Mouse (Mus musculus): Measurements from ENCODE around the gene Lgr4.
A peak's percentile ranks its signal among the peaks of the same experiment; 100 is the strongest.

Lgr4 gene

GRCm38 (mm10) chr2:110017087-110017486 is 99.6 kb downstream of the Lgr4 start:
- DNase-seq (ENCODE audit: extremely low spot score): no peak

DNA sequence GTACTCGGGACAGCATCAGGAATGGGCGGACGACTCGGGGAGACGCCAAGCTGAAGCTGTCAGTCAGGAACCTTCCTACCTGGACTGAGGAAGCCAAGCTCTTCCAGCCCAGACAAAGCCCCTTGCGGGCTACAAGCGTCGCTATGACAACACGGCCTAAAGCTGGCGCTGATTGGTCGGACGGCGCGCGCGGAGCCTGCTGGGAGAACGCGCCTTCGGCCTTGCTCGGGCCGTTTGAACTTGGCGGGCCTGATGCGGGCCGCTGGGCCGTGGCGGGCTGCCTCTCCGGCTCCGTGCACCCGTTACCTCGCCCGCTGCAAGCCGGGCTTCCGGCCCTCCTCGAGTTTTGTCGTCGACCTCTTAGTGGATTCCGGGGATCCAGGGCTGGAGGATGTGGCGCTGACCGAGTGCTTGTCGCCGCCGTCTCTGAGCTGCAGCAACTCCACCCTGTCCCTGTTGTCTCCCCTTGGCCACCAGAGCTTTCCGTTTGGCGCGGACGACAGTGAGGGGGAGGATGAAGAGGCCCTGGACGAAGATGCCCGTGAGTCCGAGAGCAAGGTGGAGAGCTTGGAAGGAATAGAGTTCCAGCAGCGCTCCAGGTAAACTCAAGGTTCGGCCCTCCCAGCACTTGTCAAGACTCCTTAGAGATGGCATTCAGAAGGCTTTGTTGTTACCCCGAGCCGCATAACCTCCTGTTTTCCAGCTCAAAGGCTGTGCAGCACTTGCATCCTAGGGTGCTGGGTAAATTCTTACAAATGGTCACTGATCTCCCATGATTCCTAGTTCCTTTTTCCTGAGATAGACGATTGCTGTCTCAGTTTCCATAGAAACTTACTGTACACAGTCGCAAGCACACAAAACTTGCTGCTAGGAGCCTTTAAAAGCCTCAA is 100.4 kb downstream of the Lgr4 start, which contains the start of gene Ccdc34:
Gene Ccdc34, plus strand, starts transcription at position 202 of the 890 bp plus-strand sequence.
- peak; percentile 89 for DNase-seq (ENCODE audit: extremely low spot score)

- no peak for DNase-seq (ENCODE audit: extremely low spot score)
These were observed 102.2 kb downstream of the Lgr4 start for GRCm38 (mm10) chr2:110019656-110020055.

- DNase-seq (ENCODE audit: extremely low spot score): no peak
These were observed 103.0 kb downstream of the Lgr4 start for GRCm38 (mm10) chr2:110020430-110020829.

DNA sequence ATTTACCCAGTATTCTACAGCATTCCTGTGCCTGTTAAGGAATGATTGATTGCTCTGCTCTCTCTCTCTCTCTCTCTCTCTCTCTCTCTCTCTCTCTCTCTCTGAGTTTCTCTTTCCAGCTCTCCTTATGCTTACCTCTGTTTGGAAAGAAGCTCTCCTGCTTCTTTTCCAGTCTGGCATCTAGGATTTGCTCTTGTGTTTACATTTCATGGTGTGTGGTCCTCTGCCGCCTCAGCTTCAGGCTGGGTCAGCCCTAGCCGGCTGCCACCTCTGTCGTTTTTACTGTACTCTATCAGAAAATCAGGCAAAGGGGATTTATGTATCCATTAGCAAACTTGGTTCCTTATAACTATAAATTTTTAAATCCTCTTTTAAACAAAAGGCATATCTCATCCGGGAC is 118.8 kb downstream of the Lgr4 start:
- peak; percentile 39 for DNase-seq (ENCODE audit: extremely low spot score)

DNA sequence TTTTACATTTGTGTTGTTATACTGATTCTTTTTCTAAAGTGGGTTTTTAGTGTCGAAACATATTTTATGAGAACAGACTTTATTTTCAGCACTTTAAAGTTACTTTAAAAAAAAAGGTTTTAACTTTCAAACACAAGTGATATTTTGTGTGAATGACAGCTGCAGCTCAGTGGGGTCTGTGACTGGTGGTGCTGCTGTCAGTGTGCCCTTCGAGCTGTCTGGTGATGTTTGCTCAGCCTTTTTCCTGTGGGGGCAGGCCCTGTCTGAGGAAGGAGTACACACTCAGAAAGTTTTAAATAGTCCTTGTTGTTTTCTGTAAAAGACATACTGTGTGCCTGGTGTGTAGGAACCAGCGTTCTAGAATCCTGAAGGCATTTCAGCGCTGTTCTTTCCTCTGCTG is 119.2 kb downstream of the Lgr4 start:
- DNase-seq (ENCODE audit: extremely low spot score): no peak

DNA sequence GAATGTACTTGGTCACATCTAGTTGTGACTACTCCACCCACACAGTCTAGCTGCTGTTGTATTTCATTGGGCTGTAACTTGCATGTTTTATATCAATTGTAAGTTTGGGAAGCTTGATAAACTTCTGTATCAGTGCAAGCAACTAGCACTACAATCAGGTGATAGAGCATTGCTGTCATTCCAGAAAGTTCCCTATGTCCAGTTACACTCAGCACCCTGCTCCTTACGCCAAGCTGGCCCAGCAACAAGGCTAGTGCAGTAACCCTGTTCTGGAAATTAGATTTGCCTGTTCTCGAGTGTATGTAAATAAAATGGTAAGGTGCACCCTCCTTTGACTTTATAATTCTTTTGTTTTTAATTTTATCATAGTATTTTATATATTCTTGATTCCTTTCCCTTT is 119.8 kb downstream of the Lgr4 start:
- DNase-seq (ENCODE audit: extremely low spot score): no peak

DNA sequence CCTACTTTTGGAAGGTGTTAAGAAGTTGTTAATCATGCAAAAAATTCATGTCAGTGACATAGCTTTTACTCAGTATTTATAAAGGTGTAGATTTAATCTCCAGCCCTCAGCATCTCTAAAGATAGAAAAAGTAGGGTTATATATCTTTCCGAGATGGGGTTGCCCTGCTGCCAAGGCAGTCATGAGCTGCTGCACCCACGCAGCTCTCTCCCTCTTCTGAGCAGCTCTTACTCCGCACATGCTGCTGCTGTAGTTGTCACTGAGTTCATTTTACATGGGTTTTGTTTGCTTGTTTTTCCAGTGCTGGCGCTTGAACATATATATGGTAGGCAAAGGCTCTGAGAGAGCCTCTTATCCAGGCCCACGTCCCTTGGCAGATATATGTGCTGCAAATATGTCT is 120.9 kb downstream of the Lgr4 start:
- no peak for DNase-seq (ENCODE audit: extremely low spot score)

- DNase-seq (ENCODE audit: extremely low spot score): no peak
These were observed 125.7 kb downstream of the Lgr4 start for GRCm38 (mm10) chr2:110042861-110043760.

DNA sequence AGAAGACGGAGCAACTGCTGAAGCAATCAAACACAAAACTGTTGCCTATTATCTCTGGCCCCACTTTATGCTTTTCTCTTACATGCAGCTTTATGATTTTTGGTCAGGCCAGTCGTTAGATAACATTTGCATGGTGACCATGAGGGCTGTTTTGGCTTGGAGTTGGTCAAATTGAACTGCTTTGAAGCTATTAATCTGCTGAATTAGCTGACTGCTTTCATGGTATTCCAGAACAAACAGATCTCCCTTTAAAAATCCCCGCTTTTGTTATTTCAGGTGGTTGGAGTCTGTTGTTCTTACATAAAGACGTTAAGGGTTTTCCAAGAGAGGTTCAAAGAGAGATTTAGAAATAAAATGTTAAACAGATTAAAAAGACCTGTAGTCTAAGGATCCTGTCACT is 141.0 kb downstream of the Lgr4 start:
- no peak for DNase-seq (ENCODE audit: extremely low spot score)

GRCm38 (mm10) chr2:110063131-110063530 is 145.7 kb downstream of the Lgr4 start:
- DNase-seq (ENCODE audit: extremely low spot score): no peak
